Mouse (Mus musculus) spleen, postnatal 36 days (tissue): ENCODE data around the gene Ncl.
A peak's percentile ranks its signal among the peaks of the same experiment; 100 is the strongest.
"Not testable (repeated sequence)": the region's sequence is repeated elsewhere in the genome, so short reads cannot be mapped to it uniquely, and the experiment has no call there.

Experiments used
- DNase-seq, 2 experiments: peaks; one replicate each; pipeline ENCODE4 v3.0.0; 2022; ENCODE audit warnings: low spot score in 2 of 2, mixed read lengths in 1 of 2

The Ncl gene

GRCm38 (mm10) chr1:86359798-86360179, 589 bp upstream of the Ncl start:
- DNase-seq, result no peak

- DNase-seq, result no peak
Observed at GRCm38 (mm10) chr1:86358229-86358905, 833 bp downstream of the Ncl start.

- no peak for DNase-seq
Observed at GRCm38 (mm10) chr1:86354186-86354585, 5.0 kb downstream of the Ncl start.

- DNase-seq, result no peak
Observed at GRCm38 (mm10) chr1:86350576-86350975, 8.6 kb downstream of the Ncl start.

GRCm38 (mm10) chr1:86349696-86350095, 9.5 kb downstream of the Ncl start:
- DNase-seq, result no peak

GRCm38 (mm10) chr1:86349201-86349600, 10.0 kb downstream of the Ncl start:
- DNase-seq, result no peak

- DNase-seq, result no peak
Observed at GRCm38 (mm10) chr1:86348801-86349200, 10.4 kb downstream of the Ncl start.

- no peak for DNase-seq
Observed at GRCm38 (mm10) chr1:86348083-86348482, 11.1 kb downstream of the Ncl start.

GRCm38 (mm10) chr1:86347716-86348045, 11.5 kb downstream of the Ncl start:
- DNase-seq, result no peak

- no peak for DNase-seq
Observed at GRCm38 (mm10) chr1:86346851-86347715, 12.1 kb downstream of the Ncl start.

- no peak for DNase-seq
Observed at GRCm38 (mm10) chr1:86345956-86346355, 13.2 kb downstream of the Ncl start.

- DNase-seq, result no peak
Observed at GRCm38 (mm10) chr1:86345069-86345468, 14.1 kb downstream of the Ncl start.

- DNase-seq, result peak; percentile 16 to 39
Observed at GRCm38 (mm10) chr1:86343969-86344861, 15.0 kb downstream of the Ncl start.

- no peak for DNase-seq
Observed at GRCm38 (mm10) chr1:86343087-86343645, 16.0 kb downstream of the Ncl start.

GRCm38 (mm10) chr1:86342371-86342770, 16.8 kb downstream of the Ncl start:
- no peak for DNase-seq

GRCm38 (mm10) chr1:86341096-86341495, 18.1 kb downstream of the Ncl start:
- not testable (repeated sequence) for DNase-seq

GRCm38 (mm10) chr1:86339156-86339812, 19.9 kb downstream of the Ncl start:
- peak; percentile 70 to 80 for DNase-seq

- DNase-seq, result no peak
Observed at GRCm38 (mm10) chr1:86336330-86336729, 22.9 kb downstream of the Ncl start.

GRCm38 (mm10) chr1:86320822-86321413, 38.3 kb downstream of the Ncl start:
- no peak for DNase-seq

GRCm38 (mm10) chr1:86313772-86314125, 45.5 kb downstream of the Ncl start:
- peak; percentile 21 to 25 for DNase-seq
